In the genomic region with DNA sequence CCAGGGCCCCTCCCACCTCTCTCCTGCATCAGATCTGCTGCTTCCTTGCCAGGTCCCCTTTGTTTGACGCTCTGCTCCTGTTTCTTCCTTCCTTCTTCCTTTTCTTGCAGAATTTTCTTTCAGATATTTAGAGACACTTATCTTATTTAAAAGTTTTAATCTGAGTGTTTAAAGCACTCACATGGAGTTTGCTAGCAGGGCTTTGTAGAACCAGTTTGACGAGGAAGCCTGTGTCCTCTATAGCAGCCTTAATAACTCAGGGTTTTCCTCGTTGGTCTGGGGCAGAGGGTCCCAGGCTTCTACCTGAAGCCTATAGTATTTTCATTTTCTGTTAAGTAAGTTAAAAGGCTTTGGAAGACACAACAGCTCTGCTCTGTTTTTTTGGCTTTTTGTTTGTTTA, we compare ENCODE assay signal across 26 mouse cellular contexts. TPM values are rescaled to one million over a fixed set of nuclear protein-coding genes. Genes with fewer than 3 reads are reported as not detected.
"Had no signal": no experiment of that assay in that cellular context is flagged by ENCODE, and none has a peak within 500 bp of the region (broad histone marks: within the 10 kb centered on the region; RNA-seq: fewer than 3 reads in every experiment).

No protein-coding gene starts in this region.

- H3K4me2 ChIP-seq: heart, embryonic 12.5 days; hindbrain, embryonic 12.5 days; hindbrain, embryonic 14.5 days; intestine, embryonic 15.5 days; limb, embryonic 12.5 days; liver, embryonic 11.5 days had no signal

- H3K4me1 ChIP-seq: heart, embryonic 10.5 days; heart, embryonic 12.5 days; hindbrain, embryonic 10.5 days; intestine, embryonic 15.5 days had no signal

- H3K4me3 ChIP-seq: gastrocnemius, adult 2 months; heart, embryonic 10.5 days; heart, embryonic 12.5 days; hindbrain, embryonic 10.5 days; hindbrain, embryonic 12.5 days; intestine, embryonic 15.5 days; layer of hippocampus, adult 2 months; left cerebral cortex, adult 2 months; limb, embryonic 10.5 days; limb, embryonic 12.5 days had no signal

- ATAC-seq: hindbrain, embryonic 16.5 days; inflammation-experienced regulatory T-cells, adult 6 months; intestine, embryonic 15.5 days; intestine, postnatal 0 days had no signal

- H3K9ac ChIP-seq: heart, embryonic 12.5 days; hindbrain, embryonic 12.5 days; hindbrain, embryonic 14.5 days; intestine, embryonic 15.5 days; limb, embryonic 12.5 days had no signal

- H3K9me3 ChIP-seq: heart, embryonic 10.5 days; heart, embryonic 12.5 days; hindbrain, embryonic 10.5 days; hindbrain, embryonic 12.5 days; intestine, embryonic 15.5 days; limb, embryonic 10.5 days; limb, embryonic 12.5 days had no signal

- H3K36me3 ChIP-seq: heart, embryonic 10.5 days; heart, embryonic 12.5 days; hindbrain, embryonic 10.5 days; hindbrain, embryonic 12.5 days; intestine, embryonic 15.5 days; limb, embryonic 10.5 days; limb, embryonic 12.5 days had no signal

- H3K27me3 ChIP-seq: heart, embryonic 12.5 days; hindbrain, embryonic 12.5 days; intestine, embryonic 15.5 days; limb, embryonic 12.5 days had no signal

- DNase-seq: gastrocnemius, adult 2 months; gastrocnemius, postnatal 10 days; gastrocnemius, postnatal 25 days; heart, postnatal 10 days; heart, postnatal 4 days; kidney, adult 18-20 months; kidney, adult 8-10 months; kidney, postnatal 10 days; kidney, postnatal 25 days; kidney, postnatal 4 days; liver had no signal

- H3K27ac ChIP-seq: gastrocnemius, adult 2 months; heart, embryonic 10.5 days; hindbrain, embryonic 10.5 days; hindbrain, embryonic 12.5 days; hindbrain, embryonic 14.5 days; intestine, embryonic 15.5 days; layer of hippocampus, adult 2 months; left cerebral cortex, adult 2 months; limb, embryonic 10.5 days; limb, embryonic 12.5 days had no signal

RNA-seq across cellular contexts. Expression of gene Osbpl6, which starts 20.5 kb away (rescaled TPM):
- total RNA-seq: granulocyte monocyte progenitor cell, adult 5-6 weeks had no signal
